Mouse (Mus musculus): ENCODE measurements around the gene Myo16. TPM values are rescaled to one million over a fixed set of nuclear protein-coding genes. Genes with fewer than 3 reads are reported as not detected.

Myo16 gene
- polyA plus RNA-seq, 1 experiment from 2014 or later: 2.3 TPM

- Histone ChIP-seq H3K9me3 (no peaks in the 10 kb centered on the region), H3K27ac (no peak overlapping the region), H3K9ac (no peak overlapping the region), H3K4me3 (replicated peaks) (no peak overlapping the region), H3K36me3 (no peaks in the 10 kb centered on the region), H3K4me2 (no peak overlapping the region), H3K4me1 (no peaks in the 10 kb centered on the region), H3K27me3 (replicated peaks) (no peaks in the 10 kb centered on the region)
- 81% methylated on average over 4 of the region's 4 CpGs for WGBS
- no peak for ATAC-seq (ENCODE audit: insufficient read depth, low FRiP score, low read depth)
These were observed 386.0 kb downstream of the Myo16 start for GRCm38 (mm10) chr8:10539665-10540064.

GRCm38 (mm10) chr8:10545890-10546289 lies 392.2 kb downstream of the Myo16 start:
- no peak overlapping the region for H3K4me2 ChIP-seq
- no peak overlapping the region for H3K4me3 ChIP-seq (replicated peaks)
- no peaks in the 10 kb centered on the region for H3K4me1 ChIP-seq
- no peaks in the 10 kb centered on the region for H3K27me3 ChIP-seq (replicated peaks)
- H3K9me3 ChIP-seq: no peaks in the 10 kb centered on the region
- no peak for ATAC-seq (ENCODE audit: insufficient read depth, low FRiP score, low read depth)
- no peaks in the 10 kb centered on the region for H3K36me3 ChIP-seq
- H3K9ac ChIP-seq: no peak overlapping the region
- H3K27ac ChIP-seq: no peak overlapping the region
- 88% methylated on average over 3 of the region's 3 CpGs for WGBS

- Histone ChIP-seq H3K4me1 (no peaks in the 10 kb centered on the region), H3K27me3 (replicated peaks) (no peaks in the 10 kb centered on the region), H3K9me3 (no peaks in the 10 kb centered on the region), H3K27ac (no peak overlapping the region), H3K4me2 (no peak overlapping the region), H3K36me3 (no peaks in the 10 kb centered on the region), H3K4me3 (replicated peaks) (no peak overlapping the region), H3K9ac (no peak overlapping the region)
- no peak for ATAC-seq (ENCODE audit: insufficient read depth, low FRiP score, low read depth)
- 84% methylated on average over 8 of the region's 8 CpGs for WGBS
These were observed 392.8 kb downstream of the Myo16 start for GRCm38 (mm10) chr8:10546519-10546918.

GRCm38 (mm10) chr8:10548003-10548584 lies 394.4 kb downstream of the Myo16 start:
- Histone ChIP-seq H3K4me2 (no peak overlapping the region), H3K4me1 (no peaks in the 10 kb centered on the region), H3K27ac (no peak overlapping the region), H3K36me3 (no peaks in the 10 kb centered on the region), H3K4me3 (replicated peaks) (no peak overlapping the region), H3K9ac (no peak overlapping the region), H3K9me3 (no peaks in the 10 kb centered on the region), H3K27me3 (replicated peaks) (no peaks in the 10 kb centered on the region)
- 61% methylated on average over 9 of the region's 9 CpGs for WGBS
- no peak for ATAC-seq (ENCODE audit: insufficient read depth, low FRiP score, low read depth)

GRCm38 (mm10) chr8:10549434-10549833 lies 395.7 kb downstream of the Myo16 start:
- Histone ChIP-seq H3K9ac (no peak overlapping the region), H3K36me3 (no peaks in the 10 kb centered on the region), H3K27ac (no peak overlapping the region), H3K4me2 (no peak overlapping the region), H3K4me1 (no peaks in the 10 kb centered on the region), H3K4me3 (replicated peaks) (no peak overlapping the region), H3K9me3 (no peaks in the 10 kb centered on the region), H3K27me3 (replicated peaks) (no peaks in the 10 kb centered on the region)
- no peak for ATAC-seq (ENCODE audit: insufficient read depth, low FRiP score, low read depth)
- WGBS: 98% methylated on average over 3 of the region's 3 CpGs

GRCm38 (mm10) chr8:10557961-10558360 lies 404.2 kb downstream of the Myo16 start:
- Histone ChIP-seq H3K27ac (no peak overlapping the region), H3K4me3 (replicated peaks) (no peak overlapping the region), H3K9me3 (no peaks in the 10 kb centered on the region), H3K9ac (no peak overlapping the region), H3K27me3 (replicated peaks) (no peaks in the 10 kb centered on the region), H3K36me3 (no peaks in the 10 kb centered on the region), H3K4me1 (no peaks in the 10 kb centered on the region), H3K4me2 (no peak overlapping the region)
- ATAC-seq (ENCODE audit: insufficient read depth, low FRiP score, low read depth): no peak
- 77% methylated on average over 7 of the region's 7 CpGs for WGBS

GRCm38 (mm10) chr8:10559479-10559878 lies 405.8 kb downstream of the Myo16 start:
- no peak for ATAC-seq (ENCODE audit: insufficient read depth, low FRiP score, low read depth)
- Histone ChIP-seq H3K36me3 (no peaks in the 10 kb centered on the region), H3K27ac (no peak overlapping the region), H3K9ac (no peak overlapping the region), H3K4me2 (no peak overlapping the region), H3K4me3 (replicated peaks) (no peak overlapping the region), H3K9me3 (no peaks in the 10 kb centered on the region), H3K27me3 (replicated peaks) (no peaks in the 10 kb centered on the region), H3K4me1 (no peaks in the 10 kb centered on the region)
- WGBS: 84% methylated on average over 6 of the region's 6 CpGs

GRCm38 (mm10) chr8:10561616-10562015 lies 407.9 kb downstream of the Myo16 start:
- Histone ChIP-seq H3K4me1 (no peaks in the 10 kb centered on the region), H3K36me3 (no peaks in the 10 kb centered on the region), H3K27ac (no peak overlapping the region), H3K4me2 (no peak overlapping the region), H3K27me3 (replicated peaks) (no peaks in the 10 kb centered on the region), H3K9ac (no peak overlapping the region), H3K4me3 (replicated peaks) (no peak overlapping the region), H3K9me3 (no peaks in the 10 kb centered on the region)
- 75% methylated on average over 5 of the region's 5 CpGs for WGBS
- ATAC-seq (ENCODE audit: insufficient read depth, low FRiP score, low read depth): no peak

- no peaks in the 10 kb centered on the region for H3K27me3 ChIP-seq (replicated peaks)
- no peak for ATAC-seq (ENCODE audit: insufficient read depth, low FRiP score, low read depth)
- no peaks in the 10 kb centered on the region for H3K36me3 ChIP-seq
- no peak overlapping the region for H3K4me2 ChIP-seq
- 83% methylated on average over 13 of the region's 13 CpGs for WGBS
- no peak overlapping the region for H3K27ac ChIP-seq
- H3K4me1 ChIP-seq: no peaks in the 10 kb centered on the region
- no peaks in the 10 kb centered on the region for H3K9me3 ChIP-seq
- H3K4me3 ChIP-seq (replicated peaks): no peak overlapping the region
- H3K9ac ChIP-seq: no peak overlapping the region
These were observed 408.3 kb downstream of the Myo16 start for GRCm38 (mm10) chr8:10562046-10562445.

GRCm38 (mm10) chr8:10562636-10563035 lies 408.9 kb downstream of the Myo16 start:
- no peaks in the 10 kb centered on the region for H3K9me3 ChIP-seq
- no peak overlapping the region for H3K27ac ChIP-seq
- ATAC-seq (ENCODE audit: insufficient read depth, low FRiP score, low read depth): no peak
- no peak overlapping the region for H3K4me3 ChIP-seq (replicated peaks)
- H3K9ac ChIP-seq: no peak overlapping the region
- H3K36me3 ChIP-seq: no peaks in the 10 kb centered on the region
- H3K4me1 ChIP-seq: no peaks in the 10 kb centered on the region
- H3K27me3 ChIP-seq (replicated peaks): no peaks in the 10 kb centered on the region
- WGBS: 84% methylated on average over 9 of the region's 9 CpGs
- no peak overlapping the region for H3K4me2 ChIP-seq

- 77% methylated on average over 11 of the region's 11 CpGs for WGBS
- Histone ChIP-seq H3K9ac (no peak overlapping the region), H3K9me3 (no peaks in the 10 kb centered on the region), H3K27ac (no peak overlapping the region), H3K36me3 (no peaks in the 10 kb centered on the region), H3K4me2 (no peak overlapping the region), H3K27me3 (replicated peaks) (no peaks in the 10 kb centered on the region), H3K4me1 (no peaks in the 10 kb centered on the region), H3K4me3 (replicated peaks) (no peak overlapping the region)
- ATAC-seq (ENCODE audit: insufficient read depth, low FRiP score, low read depth): no peak
These were observed 411.7 kb downstream of the Myo16 start for GRCm38 (mm10) chr8:10565231-10566029.

GRCm38 (mm10) chr8:10568448-10568847 lies 414.7 kb downstream of the Myo16 start:
- WGBS: 73% methylated on average over 4 of the region's 4 CpGs
- no peak for ATAC-seq (ENCODE audit: insufficient read depth, low FRiP score, low read depth)

More at GRCm38 (mm10) chr8:10568448-10568847, 414.7 kb downstream of the Myo16 start:
- Histone ChIP-seq H3K4me2 (no peak overlapping the region), H3K27ac (no peak overlapping the region), H3K4me1 (no peaks in the 10 kb centered on the region), H3K27me3 (replicated peaks) (no peaks in the 10 kb centered on the region), H3K9ac (no peak overlapping the region), H3K9me3 (no peaks in the 10 kb centered on the region), H3K36me3 (no peaks in the 10 kb centered on the region), H3K4me3 (replicated peaks) (no peak overlapping the region)
